Mouse (Mus musculus) CD4-positive, CD25-positive, alpha-beta regulatory T cell, adult 2 months (primary cell): ENCODE data around the gene Syne3.
A peak's percentile ranks its signal among the peaks of the same experiment; 100 is the strongest.

Experiments
- DNase-seq: peaks from one replicate; pipeline ENCODE4 v3.0.0-alpha.2; 2012; ENCODE audit warnings: low read depth, low spot score

The Syne3 gene

GRCm38 (mm10) chr12:104925035-104925434, 84.6 kb downstream of the Syne3 start:
- DNase-seq = no peak

GRCm38 (mm10) chr12:104924546-104924945, 85.1 kb downstream of the Syne3 start:
- no peak for DNase-seq

DNA sequence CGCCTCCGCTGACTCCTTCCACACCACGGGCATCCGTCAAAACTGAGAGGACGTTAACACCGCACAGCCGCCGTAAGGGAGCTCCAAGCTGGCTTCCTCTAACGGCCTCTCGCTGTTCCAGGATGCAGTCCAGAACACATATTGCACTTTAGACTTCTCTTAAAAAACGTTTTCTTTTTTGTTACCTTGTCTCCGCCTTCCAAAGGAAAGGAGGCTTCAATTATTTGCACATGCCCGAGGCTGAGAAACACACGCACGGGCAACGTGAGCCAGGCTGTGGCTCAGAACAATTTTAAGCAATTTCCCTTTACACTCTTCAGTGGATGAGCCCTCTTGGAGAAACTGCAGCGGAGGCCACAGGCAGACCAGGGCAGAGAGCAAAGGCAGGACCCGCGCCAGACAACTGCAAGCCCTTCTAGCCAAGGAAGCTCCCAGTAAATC, 85.6 kb downstream of the Syne3 start:
- no peak for DNase-seq

DNA sequence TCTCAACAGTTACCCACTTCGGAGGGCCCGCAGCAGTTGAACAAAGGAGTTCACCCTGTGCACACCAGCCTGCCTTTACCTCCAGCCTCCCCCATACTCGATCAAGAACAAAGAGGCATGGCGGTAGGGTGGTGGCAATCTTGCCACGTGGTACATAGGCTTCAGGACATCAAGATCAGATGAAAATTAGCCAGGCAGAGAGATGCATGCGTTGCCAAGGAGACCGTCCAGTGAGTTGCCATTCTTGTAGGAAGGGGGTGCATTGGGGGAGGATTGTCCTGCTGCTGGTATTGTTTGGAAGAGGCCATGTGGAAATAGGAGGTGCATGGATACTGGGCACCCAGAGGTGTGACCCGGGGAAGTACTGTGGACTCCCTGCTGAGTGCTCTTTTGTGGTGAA, 87.0 kb downstream of the Syne3 start:
- no peak for DNase-seq

GRCm38 (mm10) chr12:104921071-104921470, 88.5 kb downstream of the Syne3 start:
- no peak for DNase-seq

- no peak for DNase-seq
These were observed 90.4 kb downstream of the Syne3 start for GRCm38 (mm10) chr12:104919247-104919646.

GRCm38 (mm10) chr12:104917927-104918326, 91.7 kb downstream of the Syne3 start:
- DNase-seq = no peak

GRCm38 (mm10) chr12:104917297-104917696, 92.3 kb downstream of the Syne3 start:
- DNase-seq = no peak

DNA sequence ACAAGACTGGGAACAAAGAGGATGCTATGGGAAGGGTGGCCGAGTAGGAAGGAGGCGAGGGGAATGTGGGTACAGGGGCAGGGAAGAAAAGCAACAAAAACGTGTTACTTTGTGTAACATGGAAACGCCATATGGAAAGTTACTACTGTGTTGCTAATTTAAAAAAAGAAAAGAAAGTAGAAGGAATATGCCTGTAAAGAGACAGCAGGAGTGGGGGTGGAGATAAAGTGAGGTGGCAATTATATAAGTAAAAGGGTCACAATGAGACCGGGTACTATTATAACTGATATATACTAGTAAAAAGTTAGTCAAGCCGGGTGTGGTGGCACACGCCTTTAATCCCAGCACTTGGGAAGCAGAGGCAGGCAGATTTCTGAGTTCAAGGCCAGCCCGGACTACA, 92.8 kb downstream of the Syne3 start:
- DNase-seq = no peak

- DNase-seq = no peak
These were observed 93.9 kb downstream of the Syne3 start for GRCm38 (mm10) chr12:104915681-104916080.

GRCm38 (mm10) chr12:104912990-104913389, 96.6 kb downstream of the Syne3 start:
- DNase-seq = no peak

GRCm38 (mm10) chr12:104912281-104912933, 97.2 kb downstream of the Syne3 start:
- no peak for DNase-seq

- no peak for DNase-seq
These were observed 99.9 kb downstream of the Syne3 start for GRCm38 (mm10) chr12:104909750-104910149.

GRCm38 (mm10) chr12:104908986-104909385, 100.6 kb downstream of the Syne3 start:
- DNase-seq = no peak

DNA sequence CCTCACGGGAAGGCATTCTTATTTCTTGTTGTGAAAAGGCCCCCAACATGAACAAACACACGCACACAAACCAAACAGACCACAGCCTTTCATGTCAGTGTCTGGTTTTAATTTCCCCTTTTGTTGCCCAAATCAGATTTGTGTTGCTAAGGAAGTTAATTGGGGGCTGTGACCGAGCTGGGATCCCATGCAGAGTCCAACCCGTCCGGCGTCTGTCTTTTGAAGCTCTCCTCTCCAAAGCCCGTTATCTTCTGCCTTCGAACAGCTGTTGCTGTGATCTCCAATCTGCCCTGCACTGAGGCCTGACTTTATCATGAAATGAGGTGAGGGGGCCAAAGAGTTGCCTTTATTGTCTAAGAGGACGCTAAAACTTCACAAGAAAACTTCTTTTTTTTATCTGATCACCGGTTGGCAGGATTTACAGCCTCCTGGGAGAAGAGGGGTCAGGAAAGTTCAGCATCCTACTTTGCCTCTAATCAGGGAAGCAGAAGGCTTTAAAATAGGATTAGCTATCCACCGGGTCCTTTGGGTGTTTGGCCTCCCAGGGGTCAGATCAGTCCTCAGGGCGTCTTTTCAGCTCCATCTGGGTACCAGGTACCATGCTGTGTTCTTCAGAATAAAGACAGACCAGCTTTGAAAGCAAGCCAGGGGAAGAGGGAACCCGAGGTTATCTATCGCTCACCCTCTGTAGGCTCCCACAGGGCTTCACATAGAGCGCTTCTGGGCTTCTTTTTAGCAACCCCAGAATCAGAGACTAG, 101.4 kb downstream of the Syne3 start:
- no peak for DNase-seq

- DNase-seq = no peak
These were observed 102.5 kb downstream of the Syne3 start for GRCm38 (mm10) chr12:104907133-104907532.

GRCm38 (mm10) chr12:104904138-104904537, 105.5 kb downstream of the Syne3 start:
- DNase-seq = no peak

- DNase-seq = no peak
These were observed 107.1 kb downstream of the Syne3 start for GRCm38 (mm10) chr12:104902392-104903053.

- no peak for DNase-seq
These were observed 108.3 kb downstream of the Syne3 start for GRCm38 (mm10) chr12:104901320-104901719.

GRCm38 (mm10) chr12:104899835-104900234, 109.8 kb downstream of the Syne3 start:
- DNase-seq = no peak

DNA sequence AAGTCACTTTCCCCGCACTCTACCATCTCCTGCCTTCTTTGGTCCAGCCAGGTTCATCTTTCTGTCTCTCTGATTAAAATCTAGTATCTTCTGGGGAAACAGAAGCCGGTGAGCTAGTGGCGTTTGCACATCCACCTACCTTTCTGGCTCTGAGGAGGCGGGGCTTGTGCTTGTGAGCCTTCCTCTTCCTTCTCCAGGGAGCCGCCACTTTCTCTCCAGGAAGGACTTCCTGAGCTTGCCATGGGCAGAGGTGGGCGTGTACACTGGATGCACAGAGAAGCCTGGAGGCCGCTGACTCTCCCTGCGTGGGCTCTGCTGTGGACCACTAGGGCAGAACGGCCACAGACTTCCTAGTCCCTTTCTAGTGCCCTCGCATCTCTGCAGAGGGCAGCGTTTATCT, 110.4 kb downstream of the Syne3 start:
- DNase-seq = no peak

- peak; percentile 10 for DNase-seq
These were observed 110.9 kb downstream of the Syne3 start for GRCm38 (mm10) chr12:104898718-104899117.
